Mouse (Mus musculus) cerebellum, adult 2 months (tissue): ENCODE results near the gene D11Wsu47e.

ENCODE experiments used
- CTCF ChIP-seq: fragments of 200-500 bp; IDR thresholded peaks from 2 replicates; pipeline ENCODE4 v1.5.1; 2011; ENCODE audit warnings: low read depth, mild to moderate bottlenecking, control low read depth, low read length, moderate library complexity, borderline replicate concordance; ENCODE audit not compliant: insufficient read depth
- POLR2A ChIP-seq: fragments of 200-500 bp; IDR thresholded peaks from 2 replicates; pipeline ENCODE4 v1.6.1; 2011; ENCODE audit warnings: low read length, control low read depth, borderline replicate concordance; ENCODE audit not compliant: insufficient read depth

GRCm38 (mm10) chr11:113667704-113668103 lies 16.5 kb upstream of the D11Wsu47e start:
- no peak for TF ChIP-seq CTCF
- TF ChIP-seq POLR2A, result no peak
